Mouse (Mus musculus) lung, postnatal 0 days (tissue): Measurements from ENCODE around the gene Dpf1. TPM values are rescaled to one million over a fixed set of nuclear protein-coding genes. Genes with fewer than 3 reads are reported as not detected.
A peak's percentile ranks its signal among the peaks of the same experiment; 100 is the strongest.

Source experiments
- ATAC-seq: fragments of 200-750 bp; cut with Nextera tagmentation; 2 replicates; pipeline ENCODE4 v1.8.0; 2017; ENCODE audit warnings: moderate library complexity
- DNase-seq: peaks from one replicate; pipeline ENCODE4 v3.0.0-alpha.2; 2016; ENCODE audit warnings: low spot score
- H3K27ac ChIP-seq: fragments of 300-500 bp; sonication (generic); 2 replicates; pipeline ENCODE4 v1.5.1; 2014; ENCODE audit warnings: antibody characterized with exemption, mild to moderate bottlenecking, low read length, mixed read lengths
- H3K27me3 ChIP-seq: fragments of 300-500 bp; sonication (generic); replicated peaks from 2 replicates; pipeline ENCODE4 v1.6.1; 2014; ENCODE audit warnings: low read length, mixed read lengths; ENCODE audit not compliant: insufficient read depth
- H3K36me3 ChIP-seq: fragments of 300-500 bp; sonication (generic); 2 replicates; pipeline ENCODE4 v1.6.1; 2014; ENCODE audit warnings: low read length, mixed read lengths; ENCODE audit not compliant: insufficient read depth
- H3K4me1 ChIP-seq: fragments of 300-500 bp; sonication (generic); 2 replicates; pipeline ENCODE4 v1.6.1; 2014; ENCODE audit warnings: antibody characterized with exemption, low read depth, low read length, mixed read lengths; ENCODE audit not compliant: insufficient read depth
- H3K4me2 ChIP-seq: fragments of 300-500 bp; sonication (generic); replicated peaks from 2 replicates; pipeline ENCODE4 v1.6.1; 2014; ENCODE audit warnings: low read depth, mild to moderate bottlenecking, low read length, moderate library complexity, mixed read lengths
- H3K4me3 ChIP-seq: fragments of 300-500 bp; sonication (generic); 2 replicates; pipeline ENCODE4 v1.5.1; 2014; ENCODE audit warnings: low read depth, low read length
- H3K9ac ChIP-seq: fragments of 300-500 bp; sonication (generic); replicated peaks from 2 replicates; pipeline ENCODE4 v1.6.1; 2014; ENCODE audit warnings: low read depth, mild to moderate bottlenecking
- H3K9me3 ChIP-seq: fragments of 300-500 bp; sonication (generic); 2 replicates; pipeline ENCODE4 v1.6.1; 2016; ENCODE audit warnings: low read length, mixed read lengths
- CTCF ChIP-seq: IDR thresholded peaks from 2 replicates; pipeline ENCODE4 v1.5.1; 2016; ENCODE audit warnings: antibody characterized with exemption, mild to moderate bottlenecking
- EP300 ChIP-seq: IDR thresholded peaks from 2 replicates; pipeline ENCODE4 v1.6.1; 2016; ENCODE audit warnings: antibody characterized with exemption, mild to moderate bottlenecking, control low read depth
- WGBS: fragments of 180-500 bp; shearing (Covaris S2); extraction: QIAGEN DNeasy Blood & Tissue Kit; methylation state at CpG from one replicate; pipeline ENCODE4 v1.1.7; 2014; 5-methylcytosine and 5-hydroxymethylcytosine counted together
- polyA plus RNA-seq: library from polyadenylated mRNA; unstranded; fragments of >200 nt; fragmentation: Nextera tagmentation; extraction: Ambion mirVana; gene quantifications from 2 replicates; pipeline ENCODE4 v1.2.1, GENCODE M21; 2015

Dpf1 gene
- polyA plus RNA-seq, 1 experiment from 2014 or later, result 2.0 TPM

DNA sequence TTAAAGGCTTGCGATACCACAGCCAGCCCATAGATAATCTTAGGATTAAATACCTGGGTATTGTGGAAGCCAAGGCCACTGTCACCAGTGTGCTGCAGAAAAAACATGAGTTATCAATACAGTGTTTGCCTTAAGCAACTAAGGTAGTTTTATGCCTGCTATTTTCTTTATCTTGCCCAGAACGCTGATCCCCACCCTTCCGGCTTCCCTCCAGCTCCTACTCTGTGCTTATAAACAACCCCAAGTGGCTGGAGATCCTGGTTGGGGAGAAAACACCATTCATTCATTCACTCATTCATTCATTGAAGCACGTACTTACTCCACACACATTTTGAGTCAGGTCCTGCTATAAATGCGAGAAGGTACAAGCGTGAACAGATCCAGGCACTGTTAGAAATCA, 19.2 kb upstream of the Dpf1 start:
- Histone ChIP-seq H3K9ac (no peak overlapping the region), H3K4me1 (peaks cover 8% of the 10 kb centered on the region; the same call in 1 of the 2 replicates), H3K4me3 (no peak overlapping the region), H3K36me3 (no peaks in the 10 kb centered on the region), H3K27me3 (no peaks in the 10 kb centered on the region), H3K9me3 (no peaks in the 10 kb centered on the region), H3K27ac (no peak overlapping the region), H3K4me2 (no peak overlapping the region)
- no peak for DNase-seq
- no peak for ATAC-seq
- no peak for TF ChIP-seq EP300
- no peak for TF ChIP-seq CTCF
- 96% methylated on average over 6 of the region's 6 CpGs for WGBS

DNA sequence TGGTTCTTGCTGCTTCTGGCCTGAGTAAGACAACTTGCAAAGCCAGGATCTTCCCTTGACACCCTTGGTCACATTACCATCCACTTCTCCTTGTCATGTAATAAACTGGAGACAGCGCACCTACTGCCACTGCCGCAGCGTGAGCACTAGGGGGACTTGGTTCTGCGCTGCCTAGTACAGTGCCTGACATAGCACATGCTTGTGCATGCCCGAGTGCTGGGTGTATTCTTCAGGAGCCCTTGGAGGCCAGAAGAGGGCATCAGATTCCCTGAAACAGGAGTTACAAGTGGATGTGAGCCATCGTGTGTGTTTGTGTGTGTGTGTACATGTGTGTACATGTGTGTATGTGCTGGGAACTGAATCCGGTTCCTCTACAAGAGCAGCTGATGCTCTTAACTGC, 16.3 kb upstream of the Dpf1 start:
- 77% methylated on average over 7 of the region's 7 CpGs for WGBS
- H3K36me3 ChIP-seq, result no peaks in the 10 kb centered on the region
- ATAC-seq (no peak), DNase-seq (no peak)
- peaks cover 7% of the 10 kb centered on the region; the same call in 1 of the 2 replicates for H3K4me1 ChIP-seq
- no peak overlapping the region for H3K27ac ChIP-seq
- no peaks in the 10 kb centered on the region for H3K9me3 ChIP-seq
- no peak overlapping the region for H3K4me2 ChIP-seq
- H3K27me3 ChIP-seq, result no peaks in the 10 kb centered on the region
- H3K9ac ChIP-seq, result no peak overlapping the region
- TF ChIP-seq EP300 (no peak), CTCF (peak; percentile 49)
- no peak overlapping the region for H3K4me3 ChIP-seq

GRCm38 (mm10) chr7:29288079-29288478, 15.7 kb upstream of the Dpf1 start:
- no peak for TF ChIP-seq CTCF
- TF ChIP-seq EP300, result 0 out of 2 replicates have a peak, but pooled peaks have one; percentile 49
- ATAC-seq (peak; percentile 47), DNase-seq (peak; percentile 84)
- no peaks in the 10 kb centered on the region for H3K27me3 ChIP-seq
- 69% methylated on average over 2 of the region's 2 CpGs for WGBS
- no peak overlapping the region for H3K4me3 ChIP-seq
- no peaks in the 10 kb centered on the region for H3K9me3 ChIP-seq
- H3K4me1 ChIP-seq, result peaks cover 9% of the 10 kb centered on the region; the same call in 1 of the 2 replicates
- H3K4me2 ChIP-seq, result no peak overlapping the region
- H3K9ac ChIP-seq, result no peak overlapping the region
- no peaks in the 10 kb centered on the region for H3K36me3 ChIP-seq
- no peak overlapping the region for H3K27ac ChIP-seq

- WGBS, result under 1% methylated on average over 56 of the region's 59 CpGs
Observed at GRCm38 (mm10) chr7:29288942-29289638, 14.7 kb upstream of the Dpf1 start, which contains the start of gene Ppp1r14a. TSS of gene Ppp1r14a (plus strand) at chr7:29289308.

DNA sequence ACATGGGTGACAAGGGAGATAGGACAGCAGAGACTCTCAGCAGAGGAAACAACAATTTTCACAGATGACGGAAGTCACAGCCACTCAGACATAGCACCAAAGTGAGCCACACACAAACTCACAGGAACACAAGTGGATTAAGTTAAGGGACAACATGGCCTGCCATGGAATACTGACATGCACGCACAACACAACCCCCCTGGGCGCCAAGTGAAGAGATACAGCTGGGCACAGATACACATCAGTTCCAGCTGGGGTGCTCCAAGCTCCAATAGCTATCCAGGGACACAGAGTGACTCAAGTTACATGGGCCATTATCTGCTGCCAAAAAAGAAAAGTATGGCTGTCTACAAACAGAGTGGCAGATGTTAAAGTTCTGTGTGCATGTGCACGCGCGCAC, 13.9 kb upstream of the Dpf1 start:
- Histone ChIP-seq H3K9ac (peak overlapping the region; percentile 66), H3K36me3 (no peaks in the 10 kb centered on the region), H3K27ac (peak overlapping the region; percentile 95), H3K4me2 (peak overlapping the region; percentile 73), H3K9me3 (no peaks in the 10 kb centered on the region), H3K4me3 (peak overlapping the region; percentile 53), H3K4me1 (peaks cover 9% of the 10 kb centered on the region; the same call in 1 of the 2 replicates), H3K27me3 (no peaks in the 10 kb centered on the region)
- DNase-seq, result peak; percentile 87
- WGBS, result 70% methylated on average over 6 of the region's 6 CpGs
- peak; percentile 59 for ATAC-seq
- no peak for TF ChIP-seq CTCF
- peak; percentile 72 for TF ChIP-seq EP300

More at GRCm38 (mm10) chr7:29288942-29289638, 14.7 kb upstream of the Dpf1 start, which contains the start of gene Ppp1r14a:
- Histone ChIP-seq H3K4me2 (peak within 1 kb of the TSS; percentile 73), H3K9ac (peak within 1 kb of the TSS; percentile 66), H3K9me3 (no peaks in the 10 kb centered on the region), H3K4me3 (peak within 1 kb of the TSS; percentile 53), H3K36me3 (no peaks in the 10 kb centered on the region), H3K27ac (peak within 1 kb of the TSS; percentile 95), H3K4me1 (peaks cover 9% of the 10 kb centered on the region; the same call in 1 of the 2 replicates), H3K27me3 (no peaks in the 10 kb centered on the region)
- TF ChIP-seq EP300 (no peak), CTCF (peak; percentile 83)
- peak; percentile 81 for DNase-seq
- ATAC-seq, result peak; percentile 24

- H3K27me3 ChIP-seq, result no peaks in the 10 kb centered on the region
- peaks cover 9% of the 10 kb centered on the region; the same call in 1 of the 2 replicates for H3K4me1 ChIP-seq
- peak overlapping the region; percentile 95 for H3K27ac ChIP-seq
- peak overlapping the region; percentile 51 for H3K4me2 ChIP-seq
- DNase-seq (no peak), ATAC-seq (no peak)
- TF ChIP-seq CTCF, result no peak
- no peak for TF ChIP-seq EP300
- WGBS, result 51% methylated on average over 11 of the region's 11 CpGs
- peak overlapping the region; percentile 53 for H3K4me3 ChIP-seq
- H3K9ac ChIP-seq, result peak overlapping the region; percentile 27; the same call in 1 of the 2 replicates
- H3K36me3 ChIP-seq, result no peaks in the 10 kb centered on the region
- no peaks in the 10 kb centered on the region for H3K9me3 ChIP-seq
Observed at GRCm38 (mm10) chr7:29290691-29291485, 12.9 kb upstream of the Dpf1 start.
